ENCODE assay signal across 9 mouse cellular contexts in genomic region chr6:85339273-85339901, GRCm38 (mm10). TPM values are rescaled to one million over a fixed set of nuclear protein-coding genes. Genes with fewer than 3 reads are reported as not detected.
DNase-seq lines count a peak whose midpoint lies in the region; TF ChIP-seq lines count a peak whose summit lies in the region.
"Had no signal": no experiment of that assay in that cellular context is flagged by ENCODE, and none has a peak within 500 bp of the region (broad histone marks: within the 10 kb centered on the region; RNA-seq: fewer than 3 reads in every experiment).

No protein-coding gene starts in this region.

- H3K9ac ChIP-seq in liver, adult 2 months (ENCODE audit: low read depth, low read length), result no peak overlapping the region

- H3K36me3 ChIP-seq in testis, adult 2 months (ENCODE audit: control insufficient read depth, insufficient read depth, low read length), result no peaks in the 10 kb centered on the region
- no peaks in the 10 kb centered on the region for H3K36me3 ChIP-seq in embryonic facial prominence, embryonic 10.5 days (replicated peaks)
- H3K36me3 ChIP-seq in liver, adult 2 months (ENCODE audit: control insufficient read depth, insufficient read depth, low read length), result no peaks in the 10 kb centered on the region

- DNase-seq in embryo, embryonic 10 days (ENCODE audit: low spot score), result peak; percentile 44
- no peak for DNase-seq in embryo, embryonic 9.5 days (ENCODE audit: extremely low spot score)
- DNase-seq in testis, postnatal 14 days (ENCODE audit: low spot score), result no peak
- peak; percentile 36 for DNase-seq in embryonic facial prominence, embryonic 10.5 days (ENCODE audit: low spot score)
- peak; percentile 64 for DNase-seq in liver, adult 2 months (ENCODE audit: extremely low read depth, low read depth, low spot score)
- DNase-seq in right cerebral cortex, adult 2 months (ENCODE audit: low spot score in 2 of 2), result peak; percentile 58 to 60
- DNase-seq in ovary, postnatal 14 days (ENCODE audit: low spot score), result no peak

- no peaks in the 10 kb centered on the region for H3K27me3 ChIP-seq in testis, adult 2 months (ENCODE audit: control insufficient read depth, insufficient read depth, low read length)
- H3K27me3 ChIP-seq in embryonic facial prominence, embryonic 10.5 days (replicated peaks; ENCODE audit: low read depth, poor library complexity, severe bottlenecking), result peaks cover 74% of the 10 kb centered on the region
- no peaks in the 10 kb centered on the region for H3K27me3 ChIP-seq in liver, adult 2 months (ENCODE audit: control insufficient read depth, insufficient read depth, low read length)
- H3K27me3 ChIP-seq: Patski had no signal

- peak; percentile 38; the same call in 1 of the 2 replicates for TF ChIP-seq CTCF in testis, adult 2 months (IDR thresholded peaks at IDR 0.05; ENCODE audit: control insufficient read depth, insufficient read depth, insufficient replicate concordance, low read depth, low read length)
- peak; percentile 92 for TF ChIP-seq CTCF in liver, adult 2 months (IDR thresholded peaks at IDR 0.05; ENCODE audit: low read depth, low read length)

- WGBS in embryonic facial prominence, embryonic 10.5 days, result 88% methylated on average over 1 of the region's 1 CpGs
- 45% methylated on average over 1 of the region's 1 CpGs for WGBS in liver, adult 2 months

- H3K4me3 ChIP-seq in testis, adult 2 months (ENCODE audit: control insufficient read depth, low read depth, low read length), result no peak overlapping the region
- H3K4me3 ChIP-seq in embryonic facial prominence, embryonic 10.5 days, result no peak overlapping the region
- H3K4me3 ChIP-seq in liver, adult 2 months (ENCODE audit: insufficient read depth, low read depth, low read length), result no peak overlapping the region

- H3K4me1 ChIP-seq in testis, adult 2 months (ENCODE audit: control insufficient read depth, insufficient read depth, low read length), result no peaks in the 10 kb centered on the region; the same call in 1 of the 2 replicates
- peaks cover 8% of the 10 kb centered on the region; the same call in 1 of the 2 replicates for H3K4me1 ChIP-seq in embryonic facial prominence, embryonic 10.5 days
- peaks cover 2% of the 10 kb centered on the region; the same call in 1 of the 2 replicates for H3K4me1 ChIP-seq in liver, adult 2 months (ENCODE audit: control insufficient read depth, insufficient read depth, low read length)

- TF ChIP-seq POLR2A in testis, adult 2 months (IDR thresholded peaks at IDR 0.05; ENCODE audit: control insufficient read depth, low read depth, low read length), result no peak
- TF ChIP-seq POLR2A in liver, adult 2 months (IDR thresholded peaks at IDR 0.05; ENCODE audit: extremely low read depth, insufficient read depth, low read length), result no peak

- no peaks in the 10 kb centered on the region for H3K79me2 ChIP-seq in liver, adult 2 months (ENCODE audit: control insufficient read depth, insufficient read depth, low read length)

- H3K9me3 ChIP-seq in embryonic facial prominence, embryonic 10.5 days, result no peaks in the 10 kb centered on the region

- no peak overlapping the region for H3K27ac ChIP-seq in testis, adult 2 months (ENCODE audit: control insufficient read depth, insufficient read depth, low read depth, low read length)
- H3K27ac ChIP-seq in embryonic facial prominence, embryonic 10.5 days (replicated peaks), result no peak overlapping the region
- no peak overlapping the region for H3K27ac ChIP-seq in liver, adult 2 months (replicated peaks; ENCODE audit: insufficient read depth, low read depth, low read length)

RNA-seq across cellular contexts. Expression of gene Sfxn5, which starts 6.2 kb away (rescaled TPM):
- 0.80 and 1.1 TPM in 2 replicates for polyA plus RNA-seq in testis, adult 2 months (2012; rRNA removed)
- 8.5 and 8.6 TPM in 2 replicates for polyA plus RNA-seq in embryonic facial prominence, embryonic 10.5 days (2016; fragmentation: Nextera tagmentation; extraction: Ambion mirVana)
- 21.9 and 23.6 TPM in 2 replicates for total RNA-seq in liver, adult 2 months (2014; rRNA removed)
- polyA plus RNA-seq in liver, adult 2 months (2012; rRNA removed), result 23.4 and 31.8 TPM in 2 replicates

RNA-seq across cellular contexts. Expression of gene Rab11fip5, which starts 35.0 kb away (rescaled TPM):
- polyA plus RNA-seq in testis, adult 2 months (2012; rRNA removed), result 160 and 184 TPM in 2 replicates
- polyA plus RNA-seq in embryonic facial prominence, embryonic 10.5 days (2016; fragmentation: Nextera tagmentation; extraction: Ambion mirVana), result 2.3 and 3.6 TPM in 2 replicates
- 0.46 and 0.54 TPM in 2 replicates for total RNA-seq in liver, adult 2 months (2014; rRNA removed)
- 0.55 and 1.4 TPM in 2 replicates for polyA plus RNA-seq in liver, adult 2 months (2012; rRNA removed)

Comparison
In these comparisons a context has a peak if more than half of its experiments do, and no peak if none do; other contexts are left out.
1. DNase-seq: peak in embryo, embryonic 10 days (single experiment), embryonic facial prominence, embryonic 10.5 days (single experiment), liver, adult 2 months (single experiment) and right cerebral cortex, adult 2 months (2 of 2); none in embryo, embryonic 9.5 days (single experiment), testis, postnatal 14 days (single experiment) and ovary, postnatal 14 days (single experiment).
2. RNA of gene Rab11fip5, which starts 35.0 kb away (polyA plus RNA-seq): 160 to 184 TPM in testis, adult 2 months; 2.3 to 3.6 TPM in embryonic facial prominence, embryonic 10.5 days and 0.55 to 1.4 TPM in liver, adult 2 months; every median in the first group is over 10 times any median in the second.